Mouse (Mus musculus): ENCODE results near the gene Pnpla7. TPM values are rescaled to one million over a fixed set of nuclear protein-coding genes. Genes with fewer than 3 reads are reported as not detected.
"Not testable (repeated sequence)": the region's sequence is repeated elsewhere in the genome, so short reads cannot be mapped to it uniquely, and the experiment has no call there.

The Pnpla7 gene
- total and polyA plus RNA-seq, 2 experiments from 2014 or later: 3.1 to 5.0 TPM

DNA sequence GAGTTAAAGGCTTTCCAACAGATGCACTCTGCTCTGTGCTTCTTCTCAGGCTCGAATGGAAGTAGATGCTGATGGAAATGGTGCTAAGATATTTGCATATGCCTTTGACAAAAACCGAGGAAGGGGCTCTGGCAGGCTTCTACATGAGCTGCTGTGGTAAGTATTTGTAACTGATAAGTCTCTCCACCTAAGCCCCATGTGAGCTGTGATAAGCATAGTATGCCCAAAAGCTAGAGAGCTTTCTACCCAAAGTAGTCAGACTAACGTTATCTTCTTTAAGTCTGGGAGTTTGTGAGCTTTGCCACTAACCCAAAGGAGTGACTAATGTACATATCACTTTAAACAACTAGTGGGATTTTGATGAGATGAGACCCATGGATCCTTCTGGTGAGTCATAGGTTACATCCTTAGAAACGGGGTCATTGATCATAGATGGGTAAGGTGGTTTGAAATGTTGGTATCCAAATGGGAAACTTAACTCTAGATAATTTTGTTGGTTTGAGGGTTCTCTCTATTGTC, 23.2 kb upstream of the Pnpla7 start:
- 86% methylated on average over 4 of the region's 4 CpGs for WGBS
- peaks cover 9% of the 10 kb centered on the region for H3K4me1 ChIP-seq (ENCODE audit: insufficient read depth)
- H3K4me3 ChIP-seq (ENCODE audit: low read depth, low read length): no peak overlapping the region
- peaks cover 44% of the 10 kb centered on the region for H3K36me3 ChIP-seq (ENCODE audit: insufficient read depth)
- no peak overlapping the region for H3K4me2 ChIP-seq (ENCODE audit: low read depth)
- H3K9me3 ChIP-seq (ENCODE audit: low read length): no peaks in the 10 kb centered on the region
- no peak overlapping the region for H3K27ac ChIP-seq (ENCODE audit: low read depth, low read length)
- DNase-seq (no peak), ATAC-seq (no peak)
- H3K27me3 ChIP-seq (ENCODE audit: insufficient read depth, low read length): no peaks in the 10 kb centered on the region
- H3K9ac ChIP-seq: no peak overlapping the region
- TF ChIP-seq CTCF (IDR thresholded peaks at IDR 0.05; ENCODE audit: low read depth): no peak

DNA sequence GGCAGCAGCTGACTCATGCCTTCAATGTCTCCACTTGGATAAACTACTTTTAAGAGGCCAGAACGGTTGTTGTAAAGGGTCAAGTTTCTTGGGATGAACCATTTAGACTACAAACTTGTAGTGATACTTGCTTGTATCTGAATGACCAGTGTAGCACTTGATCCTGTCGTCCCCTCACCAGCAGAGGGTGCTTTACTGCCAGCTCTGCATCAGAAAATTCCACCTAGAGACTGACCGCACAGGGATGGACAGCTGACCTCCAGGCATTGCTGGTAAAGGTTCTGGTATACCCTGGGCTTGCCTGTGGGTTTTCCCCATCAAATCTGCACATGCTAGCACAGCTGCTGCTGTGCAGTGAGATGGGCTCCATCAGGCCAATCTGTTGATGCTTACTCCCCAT, 14.9 kb upstream of the Pnpla7 start:
- no peak; the same call in 1 of the 2 replicates for ATAC-seq

DNA sequence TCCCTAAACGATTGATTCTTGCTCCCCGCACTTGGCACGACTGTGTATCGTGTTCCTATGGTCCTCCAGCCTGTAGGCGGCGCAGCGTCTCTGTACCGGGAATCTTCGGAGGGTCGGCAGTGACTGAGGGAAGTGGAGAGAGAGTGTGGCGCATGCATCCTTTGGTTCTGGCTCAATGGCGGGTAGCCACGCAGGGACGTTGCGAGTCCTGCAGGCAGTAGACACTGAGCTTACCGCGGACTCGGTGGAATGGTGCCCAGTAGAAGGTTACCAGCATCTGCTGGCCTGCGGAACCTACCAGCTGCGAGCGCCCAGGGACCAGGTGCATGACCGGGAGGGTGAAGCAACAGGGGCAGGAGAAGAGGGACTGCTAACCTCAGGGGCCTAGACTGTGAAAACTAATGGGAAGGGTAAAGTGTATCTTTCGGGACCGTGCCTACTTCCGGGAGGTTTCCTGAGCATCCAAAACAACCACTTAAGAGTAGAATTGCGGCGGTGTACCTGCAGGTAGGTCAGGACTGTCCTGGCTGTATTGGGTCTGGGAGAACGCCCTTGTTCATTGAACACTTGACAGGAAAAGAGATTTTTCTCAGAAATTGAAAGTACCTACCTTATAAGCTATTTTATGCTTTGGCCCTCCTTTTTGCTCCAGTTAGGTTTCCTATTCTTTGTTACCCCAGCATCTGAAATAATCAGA, 13.4 kb upstream of the Pnpla7 start, which contains the start of gene Dph7:
Gene Dph7, plus strand, starts transcription at position 97 of the 697 bp plus-strand sequence.
- ATAC-seq (peak; percentile 98), DNase-seq (peak; percentile 94)
- Histone ChIP-seq H3K36me3 (ENCODE audit: insufficient read depth) (peaks cover 50% of the 10 kb centered on the region), H3K4me2 (ENCODE audit: low read depth) (peak within 1 kb of the TSS; percentile 66), H3K27me3 (ENCODE audit: insufficient read depth, low read length) (no peaks in the 10 kb centered on the region), H3K4me1 (ENCODE audit: insufficient read depth) (peaks cover 6% of the 10 kb centered on the region; the same call in 1 of the 2 replicates), H3K9ac (peak within 1 kb of the TSS; percentile 56), H3K4me3 (ENCODE audit: low read depth, low read length) (peak within 1 kb of the TSS; percentile 50), H3K9me3 (ENCODE audit: low read length) (no peaks in the 10 kb centered on the region), H3K27ac (ENCODE audit: low read depth, low read length) (peak within 1 kb of the TSS; percentile 37; the same call in 1 of the 2 replicates)
- under 1% methylated on average over 28 of the region's 28 CpGs for WGBS
- TF ChIP-seq CTCF (IDR thresholded peaks at IDR 0.05; ENCODE audit: low read depth): peak; percentile 98

More for the DNA sequence above, 14.9 kb upstream of the Pnpla7 start:
- DNase-seq: no peak
- Histone ChIP-seq H3K4me2 (ENCODE audit: low read depth) (no peak overlapping the region), H3K36me3 (ENCODE audit: insufficient read depth) (peaks cover 43% of the 10 kb centered on the region), H3K27ac (ENCODE audit: low read depth, low read length) (no peak overlapping the region), H3K4me1 (ENCODE audit: insufficient read depth) (peaks cover 6% of the 10 kb centered on the region; the same call in 1 of the 2 replicates), H3K4me3 (ENCODE audit: low read depth, low read length) (no peak overlapping the region), H3K9me3 (ENCODE audit: low read length) (no peaks in the 10 kb centered on the region), H3K9ac (no peak overlapping the region), H3K27me3 (ENCODE audit: insufficient read depth, low read length) (no peaks in the 10 kb centered on the region)
- TF ChIP-seq CTCF (IDR thresholded peaks at IDR 0.05; ENCODE audit: low read depth): peak; percentile 67
- WGBS: 43% methylated on average over 3 of the region's 3 CpGs

DNA sequence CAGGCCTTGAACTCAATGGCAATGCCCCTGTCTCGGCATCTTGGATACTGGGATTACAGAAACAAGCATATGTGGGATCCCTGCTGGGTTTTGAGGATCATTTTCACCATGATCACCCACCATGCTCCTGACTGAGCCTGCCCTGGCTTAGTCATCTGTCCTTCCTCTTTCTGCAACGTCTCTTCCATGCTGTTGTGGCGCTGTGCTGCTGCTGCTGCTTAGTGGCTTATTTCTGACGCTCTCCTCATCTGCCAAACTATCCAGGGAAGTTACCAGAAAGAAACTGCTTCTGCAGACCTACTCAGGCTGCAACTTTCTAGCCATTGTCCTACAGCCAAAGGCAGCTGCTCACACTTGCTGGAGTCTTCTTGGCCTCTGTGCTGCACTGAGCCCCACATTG, 5.4 kb upstream of the Pnpla7 start:
- WGBS: 82% methylated on average over 4 of the region's 4 CpGs
- Histone ChIP-seq H3K27ac (ENCODE audit: low read depth, low read length) (no peak overlapping the region), H3K36me3 (ENCODE audit: insufficient read depth) (peaks cover 57% of the 10 kb centered on the region), H3K4me3 (ENCODE audit: low read depth, low read length) (no peak overlapping the region), H3K4me1 (ENCODE audit: insufficient read depth) (peaks cover 6% of the 10 kb centered on the region; the same call in 1 of the 2 replicates), H3K9me3 (ENCODE audit: low read length) (no peaks in the 10 kb centered on the region), H3K27me3 (ENCODE audit: insufficient read depth, low read length) (no peaks in the 10 kb centered on the region), H3K4me2 (ENCODE audit: low read depth) (no peak overlapping the region), H3K9ac (no peak overlapping the region)
- TF ChIP-seq CTCF (IDR thresholded peaks at IDR 0.05; ENCODE audit: low read depth): no peak
- DNase-seq (no peak), ATAC-seq (no peak)

DNA sequence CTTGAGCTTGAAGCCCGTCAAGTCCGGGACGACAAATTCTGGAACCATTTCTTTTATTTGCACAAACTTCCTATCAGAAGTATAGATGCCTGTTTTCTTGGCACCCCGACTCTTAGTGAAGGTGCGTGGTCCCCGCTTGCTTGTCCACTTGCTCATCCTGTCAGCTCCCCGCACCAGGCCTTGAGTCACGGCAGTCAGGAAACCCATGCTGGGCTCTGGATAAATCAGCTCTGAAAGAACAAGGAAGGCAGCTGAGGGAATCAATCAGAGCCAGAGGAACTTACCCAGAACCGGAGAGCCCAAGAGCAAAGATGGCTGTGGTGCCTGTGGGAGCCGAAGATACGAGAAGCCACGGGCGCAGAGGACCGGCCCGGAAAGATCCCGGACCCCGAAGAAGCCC, 1.4 kb upstream of the Pnpla7 start:
- not testable (repeated sequence) for DNase-seq; H3K9me3 ChIP-seq (ENCODE audit: low read length); ATAC-seq; H3K27me3 ChIP-seq (ENCODE audit: insufficient read depth, low read length); H3K4me1 ChIP-seq (ENCODE audit: insufficient read depth)
- Histone ChIP-seq H3K27ac (ENCODE audit: low read depth, low read length) (peak overlapping the region; percentile 85), H3K36me3 (ENCODE audit: insufficient read depth) (peaks cover 29% of the 10 kb centered on the region), H3K4me3 (ENCODE audit: low read depth, low read length) (peak overlapping the region; percentile 81), H3K9ac (peak overlapping the region; percentile 84), H3K4me2 (ENCODE audit: low read depth) (peak overlapping the region; percentile 95)
- 2% methylated on average over 17 of the region's 17 CpGs for WGBS

DNA sequence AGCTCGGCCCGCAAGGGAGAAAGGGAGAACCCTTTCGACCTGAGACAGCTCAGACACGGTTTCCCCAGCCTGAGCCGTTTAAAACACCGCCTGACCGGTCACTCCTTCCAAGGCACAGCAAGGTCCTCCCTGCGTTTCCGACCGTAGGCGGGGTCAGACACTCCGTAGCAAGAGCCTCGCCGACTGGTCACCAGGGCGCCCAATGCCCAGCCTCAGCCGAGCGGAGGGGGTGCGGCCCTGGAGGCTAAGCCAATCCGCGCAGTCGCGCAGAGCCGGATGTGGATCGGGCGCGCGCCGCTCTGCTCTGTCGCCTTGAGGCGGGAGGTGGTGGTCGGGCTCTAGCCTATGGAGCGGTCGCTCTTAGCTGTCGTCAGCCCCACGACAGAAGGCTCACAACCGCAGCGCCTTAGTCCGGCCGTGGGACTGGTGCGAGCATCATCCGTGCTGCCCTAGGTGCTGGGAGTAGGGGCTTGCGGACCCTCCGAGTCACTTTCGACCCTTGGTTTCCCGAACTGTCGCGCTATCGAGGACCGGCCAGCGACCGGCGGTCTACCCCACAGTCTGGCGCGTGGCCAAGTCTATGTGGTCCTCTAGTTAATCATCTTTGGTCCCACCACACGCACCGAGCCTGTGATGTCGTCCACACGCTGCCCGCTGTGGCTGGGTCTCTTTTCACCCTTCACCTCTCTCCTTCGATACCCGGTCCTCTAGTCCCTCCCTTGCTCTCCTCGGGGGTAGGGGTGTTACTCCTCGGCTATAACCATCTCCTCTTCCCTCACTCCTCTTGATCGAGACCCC, 728 bp upstream of the Pnpla7 start, which contains the start of gene Mrpl41:
Gene Mrpl41, minus strand, starts transcription at position 193 of the 798 bp plus-strand sequence.
- peaks cover 23% of the 10 kb centered on the region for H3K36me3 ChIP-seq (ENCODE audit: insufficient read depth)
- DNase-seq (peak; percentile 99), ATAC-seq (peak; percentile 100)
- peak within 1 kb of the TSS; percentile 85 for H3K27ac ChIP-seq (ENCODE audit: low read depth, low read length)
- no peaks in the 10 kb centered on the region for H3K27me3 ChIP-seq (ENCODE audit: insufficient read depth, low read length)
- peak within 1 kb of the TSS; percentile 84 for H3K9ac ChIP-seq
- H3K9me3 ChIP-seq (ENCODE audit: low read length): no peaks in the 10 kb centered on the region
- TF ChIP-seq CTCF (IDR thresholded peaks at IDR 0.05; ENCODE audit: low read depth): 0 out of 2 replicates have a peak, but pooled peaks have one; percentile 18
- peak within 1 kb of the TSS; percentile 81 for H3K4me3 ChIP-seq (ENCODE audit: low read depth, low read length)
- peaks cover 9% of the 10 kb centered on the region; the same call in 1 of the 2 replicates for H3K4me1 ChIP-seq (ENCODE audit: insufficient read depth)
- WGBS: 1% methylated on average over 64 of the region's 64 CpGs
- H3K4me2 ChIP-seq (ENCODE audit: low read depth): peak within 1 kb of the TSS; percentile 95
